Mouse (Mus musculus): ENCODE measurements around the gene Odc1.

Gene Odc1

DNA sequence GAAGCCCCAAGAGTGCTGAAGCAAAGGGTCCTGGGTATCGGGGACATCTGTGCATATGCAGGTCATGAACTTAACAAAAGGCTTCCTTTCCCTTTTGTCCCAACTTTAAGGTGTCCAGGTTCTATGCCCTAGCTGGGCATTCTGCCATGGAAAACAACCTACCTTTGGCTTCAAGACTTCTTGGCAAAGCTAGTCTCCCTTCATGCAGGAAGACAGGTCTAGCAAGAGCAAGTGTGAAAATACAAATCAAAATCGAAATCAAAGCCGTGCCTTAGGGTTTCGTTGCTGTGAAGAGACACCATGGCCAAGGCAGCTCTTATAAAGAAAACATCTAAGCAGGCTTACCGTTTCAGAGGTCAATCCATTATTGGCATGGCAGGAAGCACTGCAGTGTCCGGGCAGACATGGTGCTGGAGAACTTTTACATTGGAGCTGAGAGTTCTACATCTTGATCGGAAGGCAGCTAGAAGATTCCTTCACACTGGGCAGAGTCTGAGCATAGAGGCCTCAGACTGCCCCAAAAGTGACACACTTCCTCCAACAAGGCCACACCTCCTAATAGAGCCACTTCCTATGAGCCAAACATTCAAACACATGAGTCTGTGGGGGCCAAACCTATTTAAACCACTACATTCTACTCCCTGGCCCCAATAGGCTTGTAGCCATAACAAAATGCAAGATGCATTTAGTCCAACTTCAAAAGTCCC is 44.5 kb downstream of the Odc1 start:
- no peak for DNase-seq (ENCODE audit: low read depth)

DNA sequence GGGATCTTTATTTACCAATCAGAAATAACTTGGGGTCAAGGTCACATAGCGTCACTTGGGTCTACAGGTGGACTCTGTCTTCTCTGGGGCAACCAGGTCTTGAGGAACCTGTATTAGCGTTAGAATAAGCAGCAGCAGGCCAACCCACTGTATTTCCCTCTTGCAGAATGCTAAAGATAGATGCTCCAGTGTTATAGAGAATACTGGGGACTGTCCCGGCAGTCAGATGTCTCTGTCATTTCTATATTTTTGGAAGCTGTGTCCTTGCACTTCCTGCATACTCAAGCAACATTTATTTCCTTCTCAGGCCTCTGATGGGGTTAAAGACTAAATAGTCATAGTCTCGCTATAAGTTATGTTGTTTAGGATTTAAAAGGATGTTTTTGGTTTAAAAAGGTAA is 46.7 kb downstream of the Odc1 start:
- no peak for DNase-seq (ENCODE audit: low read depth)

DNA sequence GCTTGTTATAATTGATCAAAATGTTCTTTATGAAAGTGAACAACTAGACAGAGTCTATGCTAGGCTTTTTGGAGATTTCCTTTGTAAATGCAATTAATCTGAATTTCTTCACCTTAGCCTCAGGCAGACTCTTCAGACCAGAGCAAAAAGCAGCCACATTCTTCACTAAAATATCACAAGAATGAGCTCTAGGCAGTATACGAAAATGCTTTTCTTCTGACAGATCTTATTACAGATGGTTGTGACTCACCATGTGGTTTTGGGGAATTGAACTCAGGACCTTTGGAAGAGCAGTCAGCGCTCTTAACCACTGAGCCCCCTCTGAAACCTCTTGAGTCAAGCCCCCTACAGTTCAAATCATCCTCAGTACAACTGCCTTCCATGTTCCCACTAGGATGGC is 49.4 kb downstream of the Odc1 start:
- DNase-seq (ENCODE audit: low read depth): no peak

DNA sequence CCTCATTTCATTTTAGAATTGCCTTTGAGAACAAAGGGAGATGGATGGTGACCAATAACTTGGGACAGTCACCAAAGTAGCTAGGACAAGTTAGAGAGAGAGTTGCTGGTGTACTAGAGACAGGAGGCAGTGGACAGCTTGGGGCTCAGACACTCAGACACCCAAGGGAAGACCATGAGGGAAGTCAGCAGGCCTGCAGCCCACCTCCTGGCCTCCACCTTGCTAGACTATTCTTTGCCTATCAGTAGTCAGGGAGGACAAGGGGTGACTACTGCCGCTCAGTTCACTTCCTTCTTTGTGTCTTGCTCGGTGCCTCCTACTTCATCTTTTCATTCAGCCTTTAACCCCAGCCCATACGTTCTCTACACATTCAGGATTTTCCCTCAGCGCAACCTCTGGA is 50.1 kb downstream of the Odc1 start:
- no peak for DNase-seq (ENCODE audit: low read depth)

DNA sequence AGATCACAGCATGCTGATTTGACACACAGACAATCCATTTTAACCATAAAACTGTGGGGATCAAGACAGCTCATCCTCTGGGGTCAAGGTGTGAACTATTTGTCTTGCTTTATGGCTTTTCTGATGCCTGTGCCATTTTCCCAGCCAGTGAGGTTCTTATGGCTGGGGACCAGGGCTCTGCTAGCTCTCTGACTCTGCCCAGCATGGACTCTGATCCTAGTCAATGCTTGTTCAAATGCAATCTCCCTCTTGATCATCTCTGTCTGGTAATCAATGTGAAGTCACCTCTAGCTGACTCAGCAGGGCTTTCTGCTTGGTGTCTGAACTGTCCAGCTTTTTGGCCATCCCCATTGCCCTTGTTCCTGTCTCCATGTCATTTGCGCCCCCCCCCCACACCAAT is 50.6 kb downstream of the Odc1 start:
- DNase-seq (ENCODE audit: low read depth): no peak
